Mouse (Mus musculus): ENCODE measurements at regions not wholly inside any gene's neighbourhood (a gene's known extent, or its start where the extent isn't known, plus 50 kb on each side); places are given as distances from the start of the nearest gene placed in this dataset.

GRCm38 (mm10) chr7:136814751-136815150, 79.7 kb upstream of the Mgmt start:
- TF ChIP-seq CTCF (IDR thresholded peaks at IDR 0.05; ENCODE audit: insufficient read depth, low read length) (no peak), POLR2A (IDR thresholded peaks at IDR 0.05; ENCODE audit: borderline replicate concordance, extremely low read depth, low read depth, low read length) (no peak)

Measured in lung, adult 2 months (tissue).